Mouse (Mus musculus) MEL (cell line): ENCODE data around the gene Ptprj. TPM values are rescaled to one million over a fixed set of nuclear protein-coding genes. Genes with fewer than 3 reads are reported as not detected.

ENCODE experiments used
- DNase-seq: peaks from one replicate; pipeline ENCODE4 v3.0.0; 2011; ENCODE audit warnings: low read depth, low spot score
- H3K27ac ChIP-seq: 2 replicates; pipeline ENCODE4 v1.5.1; 2012; ENCODE audit warnings: low read depth, mild to moderate bottlenecking, control low read depth, low read length, moderate library complexity; ENCODE audit not compliant: control insufficient read depth
- H3K27me3 ChIP-seq, 2 experiments: fragments of 150-350 bp in 1 of 2; sonication (generic) in 1 of 2; 2 replicates each; pipeline ENCODE4 v1.6.1; 2012; ENCODE audit warnings: low read length in 2 of 2, mild to moderate bottlenecking in 2 of 2, improper control_type of control experiment in 1 of 2, moderate library complexity in 1 of 2; ENCODE audit not compliant: insufficient read depth in 2 of 2, control insufficient read depth in 1 of 2
- H3K36me3 ChIP-seq, 2 experiments: 2 replicates each; pipeline ENCODE4 v1.6.1; 2012 to 2014; ENCODE audit warnings: low read length in 2 of 2, improper control_type of control experiment in 1 of 2, inconsistent platforms in 1 of 2, mild to moderate bottlenecking in 1 of 2; ENCODE audit not compliant: insufficient read depth in 2 of 2, control insufficient read depth in 1 of 2
- H3K4me1 ChIP-seq, 2 experiments: fragments of 150-350 bp in 1 of 2; sonication (generic) in 1 of 2; 2 replicates each; pipeline ENCODE4 v1.6.1; 2012; ENCODE audit warnings: low read length in 2 of 2, improper control_type of control experiment in 1 of 2, mild to moderate bottlenecking in 1 of 2; ENCODE audit not compliant: insufficient read depth in 2 of 2, control insufficient read depth in 1 of 2
- H3K4me3 ChIP-seq, 2 experiments: fragments of 150-350 bp in 1 of 2; sonication (generic) in 1 of 2; 2 replicates each; pipeline ENCODE4 v1.5.1; 2012; ENCODE audit warnings: low read depth in 2 of 2, low read length in 2 of 2, mild to moderate bottlenecking in 2 of 2, moderate library complexity in 2 of 2, control low read depth in 1 of 2, improper control_type of control experiment in 1 of 2; ENCODE audit not compliant: control insufficient read depth in 1 of 2, insufficient read depth in 1 of 2
- H3K79me2 ChIP-seq: 2 replicates; pipeline ENCODE4 v1.6.1; 2012; ENCODE audit warnings: mild to moderate bottlenecking, low read length, moderate library complexity; ENCODE audit not compliant: control insufficient read depth, poor library complexity, insufficient read depth
- H3K9ac ChIP-seq: 2 replicates; pipeline ENCODE4 v1.6.1; 2012; ENCODE audit warnings: low read depth, mild to moderate bottlenecking, control low read depth, low read length, moderate library complexity; ENCODE audit not compliant: control insufficient read depth, poor library complexity, severe bottlenecking
- H3K9me3 ChIP-seq: fragments of 150-350 bp; sonication (generic); replicated peaks from 2 replicates; pipeline ENCODE4 v1.6.1; 2012; ENCODE audit warnings: mild to moderate bottlenecking, low read length, improper control_type of control experiment, moderate library complexity; ENCODE audit not compliant: insufficient read depth
- CHD1 ChIP-seq: IDR thresholded peaks from 2 replicates; pipeline ENCODE4 v1.6.1; 2012; ENCODE audit warnings: low read depth, mild to moderate bottlenecking, inconsistent platforms, low read length, improper control_type of control experiment
- CHD2 ChIP-seq: IDR thresholded peaks from 2 replicates; pipeline ENCODE4 v1.6.1; 2011; ENCODE audit warnings: low read length, improper control_type of control experiment
- ELF1 ChIP-seq: IDR thresholded peaks from 2 replicates; pipeline ENCODE4 v1.6.1; 2014; ENCODE audit warnings: low read depth, mild to moderate bottlenecking, inconsistent platforms, low read length, improper control_type of control experiment, moderate library complexity
- EP300 ChIP-seq, 2 experiments: IDR thresholded peaks; 2 replicates each; pipeline ENCODE4 v1.6.1; 2011; ENCODE audit warnings: improper control_type of control experiment in 2 of 2, low read length in 2 of 2, low read depth in 1 of 2, mild to moderate bottlenecking in 1 of 2
- ETS1 ChIP-seq: IDR thresholded peaks from 2 replicates; pipeline ENCODE4 v1.6.1; 2012; ENCODE audit warnings: low read depth, mild to moderate bottlenecking, inconsistent platforms, low read length, improper control_type of control experiment, moderate library complexity
- MAFK ChIP-seq: IDR thresholded peaks from 2 replicates; pipeline ENCODE4 v1.6.1; 2011; ENCODE audit warnings: low read depth, mild to moderate bottlenecking, low read length, improper control_type of control experiment, borderline replicate concordance
- MAZ ChIP-seq: IDR thresholded peaks from 2 replicates; pipeline ENCODE4 v1.6.1; 2012; ENCODE audit warnings: low read depth, mild to moderate bottlenecking, inconsistent platforms, low read length, improper control_type of control experiment
- MEF2A ChIP-seq: IDR thresholded peaks from 2 replicates; pipeline ENCODE4 v1.6.1; 2014; ENCODE audit warnings: low read depth, mild to moderate bottlenecking, inconsistent platforms, low read length, improper control_type of control experiment; ENCODE audit not compliant: poor library complexity, insufficient replicate concordance, severe bottlenecking; ENCODE audit errors: extremely low read depth
- MXI1 ChIP-seq: IDR thresholded peaks from 2 replicates; pipeline ENCODE4 v1.6.1; 2011; ENCODE audit warnings: mild to moderate bottlenecking, low read depth, low read length, improper control_type of control experiment
- MYB ChIP-seq: IDR thresholded peaks from 2 replicates; pipeline ENCODE4 v1.6.1; 2011; ENCODE audit warnings: mild to moderate bottlenecking, low read depth, low read length, improper control_type of control experiment
- MYC ChIP-seq: IDR thresholded peaks from 2 replicates; pipeline ENCODE4 v1.6.1; 2011; ENCODE audit warnings: low read depth, mild to moderate bottlenecking, low read length, improper control_type of control experiment, moderate library complexity
- NELFE ChIP-seq: IDR thresholded peaks from 2 replicates; pipeline ENCODE4 v1.6.1; 2011; ENCODE audit warnings: low read depth, low read length, improper control_type of control experiment
- POLR2AphosphoS2 ChIP-seq: IDR thresholded peaks from 2 replicates; pipeline ENCODE4 v1.6.1; 2011; ENCODE audit warnings: low read length, improper control_type of control experiment
- POLR2AphosphoS5 ChIP-seq: IDR thresholded peaks from 2 replicates; pipeline ENCODE4 v1.6.1; 2012; ENCODE audit warnings: low read depth, borderline replicate concordance, mild to moderate bottlenecking, inconsistent platforms, low read length, moderate library complexity, mixed read lengths
- RCOR1 ChIP-seq: IDR thresholded peaks from 2 replicates; pipeline ENCODE4 v1.6.1; 2012; ENCODE audit warnings: low read depth, mild to moderate bottlenecking, inconsistent platforms, low read length, improper control_type of control experiment
- SIN3A ChIP-seq: IDR thresholded peaks from 2 replicates; pipeline ENCODE4 v1.6.1; 2012; ENCODE audit warnings: low read length, improper control_type of control experiment, inconsistent platforms
- SMC3 ChIP-seq: IDR thresholded peaks from 2 replicates; pipeline ENCODE4 v1.6.1; 2011; ENCODE audit warnings: low read depth, low read length, improper control_type of control experiment
- TBP ChIP-seq: IDR thresholded peaks from 2 replicates; pipeline ENCODE4 v1.8.0; 2011; ENCODE audit warnings: low read depth, low read length, improper control_type of control experiment
- USF1 ChIP-seq: IDR thresholded peaks from 2 replicates; pipeline ENCODE4 v1.6.1; 2014; ENCODE audit warnings: low read depth, mild to moderate bottlenecking, inconsistent platforms, low read length, improper control_type of control experiment, moderate library complexity
- USF2 ChIP-seq, 2 experiments: IDR thresholded peaks; 2 replicates each; pipeline ENCODE4 v1.6.1; 2011 to 2012; ENCODE audit warnings: improper control_type of control experiment in 2 of 2, low read length in 2 of 2, borderline replicate concordance in 1 of 2, inconsistent platforms in 1 of 2, low read depth in 1 of 2, mild to moderate bottlenecking in 1 of 2; ENCODE audit not compliant: insufficient read depth in 1 of 2
- ZC3H11A ChIP-seq: IDR thresholded peaks from 2 replicates; pipeline ENCODE4 v1.6.1; 2012; ENCODE audit warnings: low read depth, mild to moderate bottlenecking, inconsistent platforms, low read length, improper control_type of control experiment
- ZKSCAN1 ChIP-seq: IDR thresholded peaks from 2 replicates; pipeline ENCODE4 v1.6.1; 2012; ENCODE audit warnings: low read depth, mild to moderate bottlenecking, inconsistent platforms, low read length, improper control_type of control experiment, moderate library complexity
- ZMIZ1 ChIP-seq: IDR thresholded peaks from 2 replicates; pipeline ENCODE4 v1.6.1; 2012; ENCODE audit warnings: low read depth, mild to moderate bottlenecking, inconsistent platforms, low read length, improper control_type of control experiment, moderate library complexity
- ZNF384 ChIP-seq: IDR thresholded peaks from 2 replicates; pipeline ENCODE4 v1.6.1; 2012; ENCODE audit warnings: low read depth, mild to moderate bottlenecking, inconsistent platforms, low read length, improper control_type of control experiment
- polyA plus RNA-seq, 2 experiments: library from polyadenylated mRNA; stranded (reverse) in 1 of 2; unstranded in 1 of 2; fragments of >175 nt in 1 of 2; fragments of >200 nt in 1 of 2; gene quantifications; 2 replicates each; pipeline versions ENCODE4 v1.2.1 to v1.2.4; 2012; ENCODE audit warnings: low replicate concordance in 2 of 2, low read depth in 1 of 2; ENCODE audit not compliant: insufficient read length in 2 of 2, insufficient read depth in 1 of 2, missing spikeins in 1 of 2
- total RNA-seq: library from RNA; depleted of rRNA; stranded (reverse); fragments of 300-350 nt; gene quantifications from 2 replicates; pipeline ENCODE4 v1.2.3, GENCODE M21; 2012

Gene Ptprj
- total and polyA plus RNA-seq, 3 experiments: 6.4 to 10.2 TPM; not detected in 1

- H3K27ac ChIP-seq: no peak overlapping the region
- TF ChIP-seq POLR2AphosphoS2 (no peak), SIN3A (no peak), MEF2A (no peak), RCOR1 (no peak), MAZ (no peak), MXI1 (no peak), ZC3H11A (no peak), ZMIZ1 (no peak), SMC3 (no peak)
- TF ChIP-seq, all 39 proteins: peak for 0
- H3K27me3 ChIP-seq: no peaks in the 10 kb centered on the region
- H3K9ac ChIP-seq: no peak overlapping the region
- peaks cover 33 to 51% of the 10 kb centered on the region in 2 experiments for H3K4me1 ChIP-seq
- H3K79me2 ChIP-seq: peaks cover 9% of the 10 kb centered on the region
- no peak overlapping the region for H3K4me3 ChIP-seq
- H3K36me3 ChIP-seq: peaks cover 0 to 35% of the 10 kb centered on the region in 2 experiments; a peak in 2 of 4 replicates
- H3K9me3 ChIP-seq: no peaks in the 10 kb centered on the region
- no peak for DNase-seq
Measured at GRCm38 (mm10) chr2:90501708-90502107, 78.7 kb downstream of the Ptprj start.

GRCm38 (mm10) chr2:90500892-90501291, 79.6 kb downstream of the Ptprj start:
- H3K4me3 ChIP-seq: no peak overlapping the region
- no peak overlapping the region for H3K27ac ChIP-seq
- H3K79me2 ChIP-seq: peaks cover 10% of the 10 kb centered on the region
- no peak overlapping the region for H3K9ac ChIP-seq
- peak; percentile 26 for DNase-seq
- no peaks in the 10 kb centered on the region for H3K9me3 ChIP-seq
- H3K4me1 ChIP-seq: peaks cover 40 to 59% of the 10 kb centered on the region in 2 experiments
- no peak for TF ChIP-seq POLR2AphosphoS2
- no peak for TF ChIP-seq MYB
- TF ChIP-seq ZMIZ1: no peak
- TF ChIP-seq MEF2A: no peak
- TF ChIP-seq TBP: no peak
- no peak for TF ChIP-seq MAFK
- TF ChIP-seq NELFE: no peak
- TF ChIP-seq USF1: no peak
- H3K36me3 ChIP-seq: peaks cover 0 to 41% of the 10 kb centered on the region in 2 experiments; a peak in 2 of 4 replicates
- no peaks in the 10 kb centered on the region for H3K27me3 ChIP-seq

GRCm38 (mm10) chr2:90499002-90499401, 81.4 kb downstream of the Ptprj start:
- Histone ChIP-seq H3K36me3 (peaks cover 0 to 35% of the 10 kb centered on the region in 2 experiments; a peak in 2 of 4 replicates), H3K4me3 (no peak overlapping the region), H3K9ac (no peak overlapping the region), H3K79me2 (peaks cover 6% of the 10 kb centered on the region), H3K4me1 (peaks cover 36 to 49% of the 10 kb centered on the region in 2 experiments), H3K9me3 (no peaks in the 10 kb centered on the region), H3K27me3 (no peaks in the 10 kb centered on the region), H3K27ac (no peak overlapping the region)
- no peak for DNase-seq
- TF ChIP-seq MYC (no peak), ELF1 (no peak), TBP (no peak), POLR2AphosphoS2 (no peak), ETS1 (no peak), MYB (no peak), CHD2 (no peak), MAZ (no peak), NELFE (no peak), RCOR1 (no peak), POLR2AphosphoS5 (no peak), ZNF384 (no peak), CHD1 (no peak), USF2 (IDR thresholded peaks at IDR 0.05; ENCODE audit: borderline replicate concordance in 1 of 2, insufficient read depth in 1 of 2, low read depth in 1 of 2, low read length in 2 of 2) (no peak), USF1 (no peak), ZKSCAN1 (no peak), EP300 (IDR thresholded peaks at IDR 0.05; ENCODE audit: low read depth in 1 of 2, low read length in 2 of 2) (no peak), MAFK (no peak)
